Mouse (Mus musculus): ENCODE results near the gene Ptbp1. TPM values are rescaled to one million over a fixed set of nuclear protein-coding genes. Genes with fewer than 3 reads are reported as not detected.

Gene Ptbp1
- polyA plus RNA-seq, 1 experiment from 2014 or later, result 201 TPM

- H3K36me3 ChIP-seq, result peaks cover 59% of the 10 kb centered on the region
- no peak overlapping the region for H3K4me2 ChIP-seq (replicated peaks)
- no peak overlapping the region for H3K9ac ChIP-seq
- peaks cover 23% of the 10 kb centered on the region for H3K4me1 ChIP-seq
- WGBS, result 92% methylated on average over 17 of the region's 17 CpGs
- ATAC-seq (ENCODE audit: low FRiP score), result no peak
- H3K4me3 ChIP-seq, result no peak overlapping the region
- no peak overlapping the region for H3K27ac ChIP-seq
- no peaks in the 10 kb centered on the region for H3K9me3 ChIP-seq (replicated peaks)
- no peaks in the 10 kb centered on the region; the same call in 1 of the 2 replicates for H3K27me3 ChIP-seq
Observed at GRCm38 (mm10) chr10:79819606-79820005, 34.6 kb upstream of the Ptbp1 start.

DNA sequence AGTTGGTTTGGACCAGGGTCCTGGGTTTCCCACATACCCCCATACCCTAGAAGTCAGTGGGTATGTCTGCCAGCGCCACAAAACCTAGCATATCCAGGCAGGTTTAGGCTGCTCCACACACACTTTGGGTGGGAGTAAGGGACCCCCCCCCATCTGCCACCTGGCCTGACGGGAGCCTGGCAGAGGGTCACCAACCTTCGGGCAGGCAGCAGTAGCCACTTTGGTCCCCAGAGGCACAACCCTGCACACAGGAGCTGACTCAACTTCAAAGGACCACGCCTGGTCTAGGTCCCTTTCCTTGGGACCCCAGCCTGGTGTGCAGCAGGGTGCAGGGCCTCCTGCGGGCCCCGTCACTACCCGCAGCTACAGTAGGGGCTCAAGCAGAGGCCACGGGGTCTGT is 34.0 kb upstream of the Ptbp1 start:
- Histone ChIP-seq H3K36me3 (peaks cover 55% of the 10 kb centered on the region), H3K4me1 (peaks cover 24% of the 10 kb centered on the region), H3K4me2 (replicated peaks) (no peak overlapping the region), H3K4me3 (no peak overlapping the region), H3K9ac (no peak overlapping the region), H3K27me3 (no peaks in the 10 kb centered on the region; the same call in 1 of the 2 replicates), H3K27ac (no peak overlapping the region), H3K9me3 (replicated peaks) (no peaks in the 10 kb centered on the region)
- ATAC-seq (ENCODE audit: low FRiP score), result no peak
- WGBS, result 81% methylated on average over 8 of the region's 8 CpGs

DNA sequence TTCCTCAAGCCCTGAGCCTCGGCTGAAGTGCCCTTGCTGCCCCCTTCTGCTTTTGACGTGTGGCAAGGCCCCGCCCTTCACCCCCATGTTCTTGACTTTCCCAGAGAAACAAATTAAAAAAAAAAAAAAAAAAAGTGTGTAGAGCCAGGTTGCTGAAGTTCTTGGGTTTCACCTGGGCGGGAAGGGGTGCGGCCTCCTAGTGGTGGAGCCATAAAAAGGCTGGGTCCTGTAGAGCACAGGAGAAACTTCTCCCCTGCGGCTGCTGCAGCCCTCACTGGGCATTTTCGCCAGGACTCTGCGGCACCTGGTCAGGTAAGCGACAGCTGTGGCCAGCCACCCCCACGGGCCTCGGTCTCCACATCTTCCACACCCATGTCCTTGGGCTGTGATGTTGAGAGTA is 33.4 kb upstream of the Ptbp1 start, which contains the start of gene Misp:
Gene Misp, plus strand, starts transcription at position 208 of the 400 bp plus-strand sequence.
- Histone ChIP-seq H3K27me3 (no peaks in the 10 kb centered on the region; the same call in 1 of the 2 replicates), H3K4me2 (replicated peaks) (no peak within 1 kb of the TSS), H3K27ac (no peak within 1 kb of the TSS), H3K4me3 (no peak within 1 kb of the TSS), H3K36me3 (peaks cover 50% of the 10 kb centered on the region), H3K9me3 (replicated peaks) (no peaks in the 10 kb centered on the region), H3K4me1 (peaks cover 24% of the 10 kb centered on the region), H3K9ac (no peak within 1 kb of the TSS)
- WGBS, result 71% methylated on average over 11 of the region's 11 CpGs
- no peak for ATAC-seq (ENCODE audit: low FRiP score)

DNA sequence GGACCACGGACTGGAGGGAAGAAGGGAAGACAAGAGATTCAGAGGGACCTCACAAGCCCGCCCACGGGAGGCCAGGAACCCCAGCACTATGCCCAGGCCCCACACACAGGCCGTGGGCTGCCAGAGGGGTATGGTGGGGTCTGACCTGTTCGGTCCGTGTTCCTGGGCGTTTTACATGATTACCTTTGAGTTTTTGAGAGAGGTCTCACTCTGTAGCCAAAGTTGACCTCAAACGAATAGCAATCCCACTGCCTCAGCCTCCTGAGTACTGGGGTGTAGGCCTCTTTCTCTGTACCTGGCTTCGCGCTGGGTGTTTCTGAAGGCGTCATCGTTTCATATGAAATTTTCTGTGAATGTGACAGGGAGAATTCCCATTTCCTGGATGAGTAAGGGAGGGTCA is 32.5 kb upstream of the Ptbp1 start:
- H3K9ac ChIP-seq, result no peak overlapping the region
- H3K4me2 ChIP-seq (replicated peaks), result no peak overlapping the region
- H3K4me3 ChIP-seq, result no peak overlapping the region
- whole genome bisulfite sequencing, result 86% methylated on average over 12 of the region's 12 CpGs
- no peaks in the 10 kb centered on the region for H3K9me3 ChIP-seq (replicated peaks)
- H3K27ac ChIP-seq, result no peak overlapping the region
- H3K36me3 ChIP-seq, result peaks cover 40% of the 10 kb centered on the region
- peaks cover 24% of the 10 kb centered on the region for H3K4me1 ChIP-seq
- no peaks in the 10 kb centered on the region; the same call in 1 of the 2 replicates for H3K27me3 ChIP-seq
- no peak for ATAC-seq (ENCODE audit: low FRiP score)

DNA sequence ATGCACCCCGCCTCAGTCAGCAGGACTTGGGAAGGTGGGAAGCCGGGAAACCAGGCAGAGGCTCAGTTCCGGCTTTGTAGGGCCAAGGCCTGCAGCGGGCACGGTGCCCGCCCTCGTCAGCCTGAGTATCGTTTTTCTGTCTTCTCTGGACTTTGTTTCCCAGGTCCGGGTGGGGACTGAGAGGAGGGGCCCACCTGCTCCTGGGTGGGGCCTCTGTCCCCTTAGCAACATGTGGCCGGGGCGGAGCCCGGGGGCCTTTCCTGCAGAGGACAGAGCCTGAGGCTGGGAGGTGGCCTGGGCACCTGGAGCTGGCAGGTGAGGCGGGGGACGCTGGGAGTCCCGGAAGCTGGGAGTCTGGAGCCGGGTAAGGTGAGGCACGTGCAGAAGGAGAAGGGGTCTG is 31.9 kb upstream of the Ptbp1 start:
- 0 out of 2 replicates have a peak, but pooled peaks cover 3% of the 10 kb centered on the region for H3K9me3 ChIP-seq (replicated peaks)
- H3K9ac ChIP-seq, result no peak overlapping the region
- H3K4me2 ChIP-seq (replicated peaks), result 0 out of 2 replicates have a peak overlapping the region, but pooled peaks have one; percentile 4
- H3K36me3 ChIP-seq, result peaks cover 36% of the 10 kb centered on the region
- peaks cover 23% of the 10 kb centered on the region for H3K4me1 ChIP-seq
- H3K27me3 ChIP-seq, result no peaks in the 10 kb centered on the region; the same call in 1 of the 2 replicates
- H3K4me3 ChIP-seq, result no peak overlapping the region
- ATAC-seq (ENCODE audit: low FRiP score), result peak; percentile 11; the same call in 1 of the 2 replicates
- WGBS, result 39% methylated on average over 17 of the region's 17 CpGs
- H3K27ac ChIP-seq, result 0 out of 2 replicates have a peak overlapping the region, but pooled peaks have one; percentile 25

GRCm38 (mm10) chr10:79823011-79823410 is 31.2 kb upstream of the Ptbp1 start:
- H3K9ac ChIP-seq, result no peak overlapping the region
- no peak for ATAC-seq (ENCODE audit: low FRiP score)

DNA sequence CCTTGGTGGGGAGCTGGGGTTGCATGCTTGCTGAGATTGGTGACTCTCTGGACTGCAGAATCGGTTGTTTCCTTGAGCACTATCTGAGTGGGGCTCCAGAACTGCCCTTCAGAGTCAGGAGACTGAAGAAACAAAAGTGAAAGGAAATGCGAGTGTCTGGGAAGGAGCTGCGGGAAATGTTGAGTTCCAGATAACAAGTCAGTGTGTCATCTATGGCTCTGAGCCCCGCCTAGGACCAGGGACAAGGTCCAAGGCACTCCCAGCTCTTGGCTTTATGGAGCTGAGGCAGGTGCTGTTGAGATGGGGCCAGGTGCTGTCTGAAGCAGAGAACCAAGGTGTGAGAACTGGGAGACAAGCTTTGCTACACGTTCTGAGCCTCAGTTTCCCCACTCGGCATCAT is 29.8 kb upstream of the Ptbp1 start:
- no peak; the same call in 1 of the 2 replicates for ATAC-seq (ENCODE audit: low FRiP score)
- no peak overlapping the region for H3K4me3 ChIP-seq
- H3K9me3 ChIP-seq (replicated peaks), result 0 out of 2 replicates have a peak, but pooled peaks cover 3% of the 10 kb centered on the region
- H3K4me1 ChIP-seq, result peaks cover 13% of the 10 kb centered on the region
- H3K27ac ChIP-seq, result no peak overlapping the region
- 82% methylated on average over 6 of the region's 6 CpGs for WGBS
- no peaks in the 10 kb centered on the region; the same call in 1 of the 2 replicates for H3K27me3 ChIP-seq
- H3K4me2 ChIP-seq (replicated peaks), result no peak overlapping the region
- H3K9ac ChIP-seq, result no peak overlapping the region
- peaks cover 17% of the 10 kb centered on the region for H3K36me3 ChIP-seq

More at GRCm38 (mm10) chr10:79823011-79823410, 31.2 kb upstream of the Ptbp1 start:
- Histone ChIP-seq H3K27ac (no peak overlapping the region), H3K4me2 (replicated peaks) (no peak overlapping the region), H3K4me3 (no peak overlapping the region), H3K27me3 (no peaks in the 10 kb centered on the region; the same call in 1 of the 2 replicates), H3K36me3 (peaks cover 31% of the 10 kb centered on the region), H3K9me3 (replicated peaks) (0 out of 2 replicates have a peak, but pooled peaks cover 3% of the 10 kb centered on the region), H3K4me1 (peaks cover 20% of the 10 kb centered on the region)
- 77% methylated on average over 6 of the region's 6 CpGs for WGBS

GRCm38 (mm10) chr10:79831583-79831982 is 22.6 kb upstream of the Ptbp1 start:
- no peak for ATAC-seq (ENCODE audit: low FRiP score)
- Histone ChIP-seq H3K36me3 (no peaks in the 10 kb centered on the region), H3K9ac (no peak overlapping the region), H3K4me2 (replicated peaks) (no peak overlapping the region), H3K9me3 (replicated peaks) (0 out of 2 replicates have a peak, but pooled peaks cover 3% of the 10 kb centered on the region), H3K27ac (no peak overlapping the region), H3K27me3 (no peaks in the 10 kb centered on the region), H3K4me1 (no peaks in the 10 kb centered on the region), H3K4me3 (no peak overlapping the region)
- WGBS, result 90% methylated on average over 3 of the region's 3 CpGs

- 73% methylated on average over 7 of the region's 7 CpGs for WGBS
Observed at GRCm38 (mm10) chr10:79832026-79832785, 22.0 kb upstream of the Ptbp1 start.

DNA sequence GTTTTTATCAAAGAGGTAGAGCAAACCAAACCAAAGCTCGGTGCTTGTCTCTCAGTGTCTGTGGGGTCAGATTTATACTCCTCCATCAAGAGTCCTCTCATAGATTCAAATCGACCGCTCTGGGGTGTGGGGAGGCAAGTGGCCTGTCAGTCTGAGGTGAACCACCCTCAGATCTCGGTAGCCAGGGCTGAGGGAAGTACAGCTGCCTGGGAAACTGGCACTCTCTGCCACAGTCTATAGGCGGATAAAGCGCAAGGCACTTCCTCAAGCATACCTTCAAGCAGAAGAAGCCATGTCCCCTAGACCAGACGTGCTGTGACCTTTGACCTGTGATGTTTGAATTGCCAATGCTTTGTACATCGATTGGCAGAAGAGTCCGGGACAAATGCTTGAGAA is 21.4 kb upstream of the Ptbp1 start:
- Histone ChIP-seq H3K36me3 (no peaks in the 10 kb centered on the region), H3K27me3 (no peaks in the 10 kb centered on the region), H3K4me2 (replicated peaks) (no peak overlapping the region), H3K4me3 (no peak overlapping the region), H3K9ac (no peak overlapping the region), H3K9me3 (replicated peaks) (no peaks in the 10 kb centered on the region), H3K27ac (no peak overlapping the region), H3K4me1 (no peaks in the 10 kb centered on the region)
- 75% methylated on average over 9 of the region's 9 CpGs for WGBS
- ATAC-seq (ENCODE audit: low FRiP score), result no peak

More at GRCm38 (mm10) chr10:79832026-79832785, 22.0 kb upstream of the Ptbp1 start:
- Histone ChIP-seq H3K9ac (no peak overlapping the region), H3K4me2 (replicated peaks) (no peak overlapping the region), H3K4me1 (no peaks in the 10 kb centered on the region), H3K27ac (no peak overlapping the region), H3K9me3 (replicated peaks) (0 out of 2 replicates have a peak, but pooled peaks cover 1% of the 10 kb centered on the region), H3K27me3 (no peaks in the 10 kb centered on the region), H3K36me3 (no peaks in the 10 kb centered on the region), H3K4me3 (no peak overlapping the region)
- ATAC-seq (ENCODE audit: low FRiP score), result no peak

- H3K4me3 ChIP-seq, result no peak overlapping the region
- H3K27me3 ChIP-seq, result no peaks in the 10 kb centered on the region
- whole genome bisulfite sequencing, result 29% methylated on average over 9 of the region's 9 CpGs
- peak; percentile 60 for ATAC-seq (ENCODE audit: low FRiP score)
- no peak overlapping the region for H3K9ac ChIP-seq
- no peaks in the 10 kb centered on the region for H3K9me3 ChIP-seq (replicated peaks)
- H3K4me1 ChIP-seq, result no peaks in the 10 kb centered on the region
- no peak overlapping the region for H3K4me2 ChIP-seq (replicated peaks)
- H3K27ac ChIP-seq, result no peak overlapping the region
- no peaks in the 10 kb centered on the region for H3K36me3 ChIP-seq
Observed at GRCm38 (mm10) chr10:79834769-79835398, 19.3 kb upstream of the Ptbp1 start.

GRCm38 (mm10) chr10:79836918-79837317 is 17.3 kb upstream of the Ptbp1 start:
- Histone ChIP-seq H3K27ac (no peak overlapping the region), H3K4me3 (no peak overlapping the region), H3K36me3 (no peaks in the 10 kb centered on the region), H3K9me3 (replicated peaks) (no peaks in the 10 kb centered on the region), H3K4me1 (peaks cover 13% of the 10 kb centered on the region), H3K27me3 (no peaks in the 10 kb centered on the region), H3K4me2 (replicated peaks) (no peak overlapping the region), H3K9ac (no peak overlapping the region)
- no peak for ATAC-seq (ENCODE audit: low FRiP score)
- WGBS, result 93% methylated on average over 3 of the region's 3 CpGs

Measured in hindbrain, embryonic 12.5 days (tissue).